8 mouse cellular contexts compared by ENCODE assay signal in the genomic region with DNA sequence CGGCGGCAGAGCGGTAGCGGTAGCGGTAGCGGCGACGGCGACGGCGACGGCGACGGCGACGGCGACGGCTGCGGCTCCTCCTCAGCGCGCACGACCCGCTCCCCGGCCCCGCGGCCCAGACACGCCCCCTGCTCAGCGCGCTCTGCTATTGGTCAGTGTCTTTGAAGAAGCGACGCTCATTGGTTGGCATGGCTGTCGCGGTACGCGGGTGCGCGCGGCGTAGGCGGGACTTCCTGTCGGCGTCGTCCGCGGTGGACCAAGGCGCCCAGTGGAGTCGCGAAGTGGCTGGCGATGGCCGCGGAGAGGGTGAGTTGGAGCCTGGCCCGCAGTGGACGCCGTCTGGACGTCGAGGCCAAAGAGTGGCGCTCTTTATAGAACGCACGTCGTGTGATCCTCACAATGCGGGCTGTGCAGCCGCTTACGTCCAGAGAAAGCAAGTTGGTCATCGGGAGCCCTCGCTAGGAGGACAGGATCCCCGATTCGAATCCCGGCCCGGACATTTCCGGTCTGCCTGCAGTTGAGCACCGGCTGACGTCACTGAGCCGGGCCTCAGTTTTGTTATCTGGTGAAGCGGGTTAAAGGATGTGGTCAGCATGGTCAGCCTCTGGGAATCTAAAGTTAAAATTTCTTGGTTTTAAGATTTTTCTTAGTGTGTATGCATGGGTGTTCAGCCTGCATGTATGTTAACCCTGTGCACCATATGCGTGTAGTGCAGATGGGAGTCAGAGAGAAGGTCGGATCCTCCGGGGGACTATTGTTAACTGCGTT. TPM values are rescaled to one million over a fixed set of nuclear protein-coding genes. Genes with fewer than 3 reads are reported as not detected.
DNase-seq lines count a peak whose midpoint lies in the region; ATAC-seq and TF ChIP-seq lines count a peak whose summit lies in the region.

Gene Ccl25 (plus strand): TSS at position 228 of the 768 bp plus-strand sequence.
Gene Elavl1 (minus strand): TSS at position 431 of the 768 bp plus-strand sequence.

- H3K4me3 ChIP-seq in ES-Bruce4 (ENCODE audit: low read depth, low read length): peak within 1 kb of the TSS; percentile 92
- peak within 1 kb of the TSS; percentile 99 for H3K4me3 ChIP-seq in forebrain, embryonic 13.5 days
- H3K4me3 ChIP-seq in liver, postnatal 0 days (ENCODE audit: low read depth, low read length): peak within 1 kb of the TSS; percentile 83
- peak within 1 kb of the TSS; percentile 98 for H3K4me3 ChIP-seq in neural tube, embryonic 14.5 days (ENCODE audit: low read depth, low read length)

- H3K4me2 ChIP-seq in forebrain, embryonic 13.5 days: peak within 1 kb of the TSS; percentile 92
- peak within 1 kb of the TSS; percentile 92 for H3K4me2 ChIP-seq in liver, postnatal 0 days (ENCODE audit: low read depth, low read length)
- H3K4me2 ChIP-seq in neural tube, embryonic 14.5 days (ENCODE audit: low read depth, low read length): peak within 1 kb of the TSS; percentile 97

- H3K4me1 ChIP-seq in ES-Bruce4 (ENCODE audit: control insufficient read depth, insufficient read depth, low read length): no peaks in the 10 kb centered on the region
- H3K4me1 ChIP-seq in forebrain, embryonic 13.5 days: peaks cover 50% of the 10 kb centered on the region
- peaks cover 34% of the 10 kb centered on the region for H3K4me1 ChIP-seq in liver, postnatal 0 days (ENCODE audit: insufficient read depth)
- peaks cover 20% of the 10 kb centered on the region for H3K4me1 ChIP-seq in neural tube, embryonic 14.5 days (ENCODE audit: control insufficient read depth, insufficient read depth, low read length)

- intact Hi-C loops in heart, postnatal 10 days (cut with DNase I): loop anchor here (5.0 kb wide), 3 partner anchors 133 to 192 kb away; partner anchors contain the start of gene Cers4

- H3K27ac ChIP-seq in ES-Bruce4 (ENCODE audit: insufficient read depth, low read length): peak within 1 kb of the TSS; percentile 20
- peak within 1 kb of the TSS; percentile 87 for H3K27ac ChIP-seq in forebrain, embryonic 13.5 days
- H3K27ac ChIP-seq in liver, postnatal 0 days (ENCODE audit: low read depth): peak within 1 kb of the TSS; percentile 92
- peak within 1 kb of the TSS; percentile 87 for H3K27ac ChIP-seq in neural tube, embryonic 14.5 days (ENCODE audit: low read depth, low read length)

- DNase-seq in heart, postnatal 10 days: peak; percentile 98
- DNase-seq in large intestine, adult 2 months (ENCODE audit: low read depth, low spot score): peak; percentile 73
- peak; percentile 99 for DNase-seq in liver, postnatal 0 days
- peak; percentile 99 for DNase-seq in testis, postnatal 10 days (ENCODE audit: low spot score)

- 1% methylated on average over 78 of the region's 78 CpGs for WGBS in forebrain, embryonic 13.5 days
- WGBS in large intestine, adult 2 months: under 1% methylated on average over 78 of the region's 78 CpGs
- WGBS in liver, postnatal 0 days (ENCODE audit: insufficient replicate concordance): under 1% methylated on average over 58 of the region's 78 CpGs
- WGBS in neural tube, embryonic 14.5 days: 1% methylated on average over 56 of the region's 78 CpGs

- no peak for TF ChIP-seq EP300 in ES-Bruce4 (IDR thresholded peaks at IDR 0.05; ENCODE audit: insufficient read depth, low read depth, low read length)
- no peak for TF ChIP-seq EP300 in liver, postnatal 0 days (IDR thresholded peaks at IDR 0.05; ENCODE audit: low read depth)

- peak within 1 kb of the TSS; percentile 99 for H3K9ac ChIP-seq in ES-Bruce4 (ENCODE audit: low read depth, poor library complexity, severe bottlenecking)
- peak within 1 kb of the TSS; percentile 99 for H3K9ac ChIP-seq in forebrain, embryonic 13.5 days
- peak within 1 kb of the TSS; percentile 97 for H3K9ac ChIP-seq in liver, postnatal 0 days (replicated peaks)
- peak within 1 kb of the TSS; percentile 96 for H3K9ac ChIP-seq in neural tube, embryonic 14.5 days (replicated peaks; ENCODE audit: low read depth, low read length)

- TF ChIP-seq CTCF in ES-Bruce4 (IDR thresholded peaks at IDR 0.05; ENCODE audit: low read depth, low read length): no peak
- TF ChIP-seq CTCF in liver, postnatal 0 days (IDR thresholded peaks at IDR 0.05; ENCODE audit: low read depth): no peak

- H3K36me3 ChIP-seq in ES-Bruce4 (ENCODE audit: control insufficient read depth, insufficient read depth, low read length, poor library complexity, severe bottlenecking): peaks cover 47% of the 10 kb centered on the region
- H3K36me3 ChIP-seq in forebrain, embryonic 13.5 days (ENCODE audit: poor library complexity, severe bottlenecking): peaks cover 46% of the 10 kb centered on the region
- H3K36me3 ChIP-seq in liver, postnatal 0 days (replicated peaks; ENCODE audit: insufficient read depth, low read length): peaks cover 39% of the 10 kb centered on the region
- peaks cover 21% of the 10 kb centered on the region for H3K36me3 ChIP-seq in neural tube, embryonic 14.5 days (ENCODE audit: control insufficient read depth, insufficient read depth, low read length)

- no peaks in the 10 kb centered on the region for H3K9me3 ChIP-seq in ES-Bruce4 (replicated peaks; ENCODE audit: control insufficient read depth, insufficient read depth, low read length, poor library complexity, severe bottlenecking)
- no peaks in the 10 kb centered on the region for H3K9me3 ChIP-seq in forebrain, embryonic 13.5 days (replicated peaks)
- H3K9me3 ChIP-seq in liver, postnatal 0 days (ENCODE audit: low read length): no peaks in the 10 kb centered on the region
- no peaks in the 10 kb centered on the region for H3K9me3 ChIP-seq in neural tube, embryonic 14.5 days (ENCODE audit: control insufficient read depth, low read length)

- peak; percentile 55 for TF ChIP-seq POLR2A in ES-Bruce4 (IDR thresholded peaks at IDR 0.05; ENCODE audit: insufficient read depth, low read length)

- H3K27me3 ChIP-seq in ES-Bruce4 (ENCODE audit: control insufficient read depth, insufficient read depth, low read length, poor library complexity, severe bottlenecking): no peaks in the 10 kb centered on the region
- H3K27me3 ChIP-seq in forebrain, embryonic 13.5 days: no peaks in the 10 kb centered on the region
- H3K27me3 ChIP-seq in liver, postnatal 0 days (ENCODE audit: insufficient read depth, low read length): no peaks in the 10 kb centered on the region
- 0 out of 2 replicates have a peak, but pooled peaks cover 3% of the 10 kb centered on the region for H3K27me3 ChIP-seq in neural tube, embryonic 14.5 days (ENCODE audit: control insufficient read depth, insufficient read depth, low read length)

- peak; percentile 96 for ATAC-seq in cerebellum, adult (ENCODE audit: insufficient number of reproducible peaks, low FRiP score, low TSS enrichment)
- ATAC-seq in forebrain, embryonic 13.5 days: peak; percentile 98
- ATAC-seq in liver, postnatal 0 days: peak; percentile 99
- ATAC-seq in neural tube, embryonic 14.5 days (ENCODE audit: low read depth): peak; percentile 99

RNA-seq across cellular contexts. Expression of gene Ccl25, which starts in this region (rescaled TPM):
- 35.1 and 40.2 TPM in 2 replicates for polyA plus RNA-seq in ES-Bruce4 (2011; ENCODE audit: insufficient read depth, insufficient read length, low read depth, missing spikeins)
- 24.3 and 24.8 TPM in 2 replicates for polyA plus RNA-seq in forebrain, embryonic 13.5 days (2015; fragmentation: Nextera tagmentation; extraction: Ambion mirVana)
- 1 to 10 TPM; 4.9 to 6.3 TPM for total RNA-seq in heart, postnatal 10 days (2021)
- polyA plus RNA-seq in large intestine, adult 2 months (2012; rRNA removed): 278 and 368 TPM in 2 replicates
- 4.0 and 5.5 TPM in 2 replicates for polyA plus RNA-seq in liver, postnatal 0 days (2015; fragmentation: Nextera tagmentation; extraction: Ambion mirVana)
- polyA plus RNA-seq in neural tube, embryonic 14.5 days (2014; fragmentation: Nextera tagmentation; extraction: Ambion mirVana): 21.4 and 24.3 TPM in 2 replicates

RNA-seq across cellular contexts. Expression of gene Elavl1, which starts in this region (rescaled TPM):
- 118 and 123 TPM in 2 replicates for polyA plus RNA-seq in ES-Bruce4 (2011; ENCODE audit: insufficient read depth, insufficient read length, low read depth, missing spikeins)
- polyA plus RNA-seq in forebrain, embryonic 13.5 days (2015; fragmentation: Nextera tagmentation; extraction: Ambion mirVana): 199 and 215 TPM in 2 replicates
- 10 to 100 TPM; 71.1 to 83.2 TPM for total RNA-seq in heart, postnatal 10 days (2021)
- polyA plus RNA-seq in large intestine, adult 2 months (2012; rRNA removed): 43.2 and 47.3 TPM in 2 replicates
- 57.6 and 59.6 TPM in 2 replicates for polyA plus RNA-seq in liver, postnatal 0 days (2015; fragmentation: Nextera tagmentation; extraction: Ambion mirVana)
- 106 and 120 TPM in 2 replicates for polyA plus RNA-seq in neural tube, embryonic 14.5 days (2014; fragmentation: Nextera tagmentation; extraction: Ambion mirVana)

Comparison
In these comparisons a context has a peak if more than half of its experiments do, and no peak if none do; other contexts are left out.
1. Peak in every context shown above with its lines: DNase-seq, ATAC-seq, H3K4me3 ChIP-seq and H3K27ac ChIP-seq.
2. H3K27ac ChIP-seq: peak in every context shown above with its lines; median percentile 92 in liver, postnatal 0 days; 87 in forebrain, embryonic 13.5 days; 87 in neural tube, embryonic 14.5 days; 20 in ES-Bruce4.